Mouse (Mus musculus) ES-E14 (cell line): Measurements from ENCODE around the gene Pim2.

ENCODE experiments used
- CHD2 ChIP-seq: IDR thresholded peaks from 2 replicates; pipeline ENCODE4 v1.6.1; 2014; ENCODE audit warnings: mild to moderate bottlenecking, low read depth, low read length, inconsistent platforms
- HCFC1 ChIP-seq: IDR thresholded peaks from 2 replicates; pipeline ENCODE4 v1.6.1; 2012; ENCODE audit warnings: low read length, inconsistent platforms, borderline replicate concordance; ENCODE audit not compliant: insufficient read depth
- MAFK ChIP-seq: IDR thresholded peaks from 2 replicates; pipeline ENCODE4 v1.6.1; 2014; ENCODE audit warnings: mild to moderate bottlenecking, low read depth, low read length, inconsistent platforms; ENCODE audit not compliant: insufficient read depth
- ZC3H11A ChIP-seq: IDR thresholded peaks from 2 replicates; pipeline ENCODE4 v1.6.1; 2012; ENCODE audit warnings: low read depth, mild to moderate bottlenecking, inconsistent platforms, low read length, borderline replicate concordance
- ZNF384 ChIP-seq: IDR thresholded peaks from 2 replicates; pipeline ENCODE4 v1.6.1; 2012; ENCODE audit warnings: low read depth, low read length, inconsistent platforms

GRCm38 (mm10) chrX:7904441-7904840, 26.4 kb downstream of the Pim2 start:
- TF ChIP-seq MAFK (no peak), ZC3H11A (no peak), HCFC1 (no peak), CHD2 (no peak), ZNF384 (no peak)
